In the genomic region with DNA sequence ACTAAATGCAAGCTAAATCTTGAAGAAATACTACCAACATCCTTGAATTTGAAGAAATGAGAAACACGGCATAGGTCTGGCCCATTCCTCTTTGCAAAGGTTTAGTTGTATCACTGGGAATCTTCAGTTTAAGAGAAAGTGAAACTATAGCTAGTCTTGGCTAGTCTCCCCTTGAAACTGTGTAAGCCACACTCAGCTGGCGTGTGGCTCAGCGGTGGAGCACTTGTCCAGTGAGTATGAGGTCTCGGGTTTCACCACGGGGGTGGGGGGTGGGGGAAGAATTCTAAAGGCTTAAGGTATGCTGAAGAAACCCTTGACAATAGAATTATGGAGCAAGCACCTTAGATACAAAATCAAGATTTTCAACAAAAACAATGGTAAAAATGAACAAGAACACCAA, we compare ENCODE assay signal across 19 mouse cellular contexts. TPM values are rescaled to one million over a fixed set of nuclear protein-coding genes. Genes with fewer than 3 reads are reported as not detected.
DNase-seq lines count a peak whose midpoint lies in the region; ATAC-seq and TF ChIP-seq lines count a peak whose summit lies in the region.
"Had no signal": no experiment of that assay in that cellular context is flagged by ENCODE, and none has a peak within 500 bp of the region (broad histone marks: within the 10 kb centered on the region; RNA-seq: fewer than 3 reads in every experiment).

No protein-coding gene starts in this region.

- no peak overlapping the region for H3K9ac ChIP-seq in hindbrain, embryonic 11.5 days (ENCODE audit: low read depth, low read length)
- no peak overlapping the region for H3K9ac ChIP-seq in liver, embryonic 12.5 days
- H3K9ac ChIP-seq in midbrain, embryonic 13.5 days (replicated peaks) = no peak overlapping the region
- H3K9ac ChIP-seq: forebrain, embryonic 15.5 days; heart, embryonic 13.5 days; hindbrain, embryonic 13.5 days had no signal

- H3K4me1 ChIP-seq in embryonic facial prominence, embryonic 10.5 days = peaks cover 20% of the 10 kb centered on the region
- H3K4me1 ChIP-seq in hindbrain, embryonic 11.5 days (replicated peaks; ENCODE audit: control insufficient read depth, insufficient read depth, low read length) = no peaks in the 10 kb centered on the region
- peaks cover 9% of the 10 kb centered on the region; the same call in 1 of the 2 replicates for H3K4me1 ChIP-seq in liver, embryonic 12.5 days
- H3K4me1 ChIP-seq in midbrain, embryonic 13.5 days (replicated peaks) = peaks cover 10% of the 10 kb centered on the region
- H3K4me1 ChIP-seq: heart, embryonic 13.5 days had no signal

- peak; percentile 31 for DNase-seq in embryo, embryonic 11 days
- DNase-seq in embryo, embryonic 9.5 days (ENCODE audit: extremely low spot score) = no peak
- DNase-seq in NIH3T3 (ENCODE audit: low read depth) = peak; percentile 32
- peak; percentile 17 for DNase-seq in embryonic facial prominence, embryonic 10.5 days (ENCODE audit: low spot score)
- no peak for DNase-seq in hindbrain, embryonic 11.5 days (ENCODE audit: low spot score)
- DNase-seq: adrenal gland, adult 8-10 months; adrenal gland, postnatal 36 days; cerebellum, adult 2 months; gastrocnemius, postnatal 10 days; heart, postnatal 36 days; kidney, adult 11 months had no signal

- H3K36me3 ChIP-seq in embryonic facial prominence, embryonic 10.5 days (replicated peaks) = no peaks in the 10 kb centered on the region
- no peaks in the 10 kb centered on the region for H3K36me3 ChIP-seq in myocyte (ENCODE audit: control insufficient read depth, insufficient read depth)
- H3K36me3 ChIP-seq in hindbrain, embryonic 11.5 days (ENCODE audit: control insufficient read depth, insufficient read depth, low read length) = no peaks in the 10 kb centered on the region
- no peaks in the 10 kb centered on the region for H3K36me3 ChIP-seq in liver, embryonic 12.5 days
- no peaks in the 10 kb centered on the region for H3K36me3 ChIP-seq in midbrain, embryonic 13.5 days
- H3K36me3 ChIP-seq: forebrain, embryonic 15.5 days; G1E; heart, embryonic 13.5 days; hindbrain, embryonic 13.5 days had no signal

- no peak for ATAC-seq in hindbrain, embryonic 11.5 days (ENCODE audit: low FRiP score)
- no peak for ATAC-seq in liver, embryonic 12.5 days
- ATAC-seq in midbrain, embryonic 13.5 days = no peak

- H3K79me2 ChIP-seq in myocyte (ENCODE audit: control insufficient read depth, insufficient read depth) = no peaks in the 10 kb centered on the region

- WGBS in embryonic facial prominence, embryonic 10.5 days = 34% methylated on average over 5 of the region's 5 CpGs
- WGBS in hindbrain, embryonic 11.5 days = 48% methylated on average over 5 of the region's 5 CpGs
- WGBS in liver, embryonic 12.5 days (ENCODE audit: insufficient replicate concordance) = 55% methylated on average over 5 of the region's 5 CpGs
- whole genome bisulfite sequencing in midbrain, embryonic 13.5 days = 57% methylated on average over 5 of the region's 5 CpGs

- H3K27ac ChIP-seq in embryonic facial prominence, embryonic 10.5 days (replicated peaks) = no peak overlapping the region
- no peak overlapping the region for H3K27ac ChIP-seq in hindbrain, embryonic 11.5 days (ENCODE audit: low read depth, low read length)
- no peak overlapping the region for H3K27ac ChIP-seq in liver, embryonic 12.5 days
- H3K27ac ChIP-seq in midbrain, embryonic 13.5 days = no peak overlapping the region
- H3K27ac ChIP-seq: heart, embryonic 13.5 days; hindbrain, postnatal 0 days had no signal

- no peak overlapping the region for H3ac ChIP-seq in myocyte (ENCODE audit: control insufficient read depth, insufficient read length)

- TF ChIP-seq POLR2A in myocyte (IDR thresholded peaks at IDR 0.05; ENCODE audit: insufficient read length, low read depth) = no peak

- no peaks in the 10 kb centered on the region; the same call in 1 of the 2 replicates for H3K9me3 ChIP-seq in embryonic facial prominence, embryonic 10.5 days
- H3K9me3 ChIP-seq in hindbrain, embryonic 11.5 days (ENCODE audit: control insufficient read depth, low read length) = no peaks in the 10 kb centered on the region
- H3K9me3 ChIP-seq in liver, embryonic 12.5 days (replicated peaks) = no peaks in the 10 kb centered on the region
- H3K9me3 ChIP-seq in midbrain, embryonic 13.5 days = no peaks in the 10 kb centered on the region
- H3K9me3 ChIP-seq: forebrain, embryonic 15.5 days; heart, embryonic 13.5 days; hindbrain, embryonic 13.5 days had no signal

- H3K4me2 ChIP-seq in myocyte (ENCODE audit: low read depth) = peak overlapping the region; percentile 62
- H3K4me2 ChIP-seq in hindbrain, embryonic 11.5 days (replicated peaks; ENCODE audit: low read depth, low read length) = no peak overlapping the region
- no peak overlapping the region for H3K4me2 ChIP-seq in liver, embryonic 12.5 days
- no peak overlapping the region for H3K4me2 ChIP-seq in midbrain, embryonic 13.5 days (replicated peaks)
- H3K4me2 ChIP-seq: forebrain, embryonic 15.5 days; heart, embryonic 13.5 days; hindbrain, embryonic 13.5 days had no signal

- no peak overlapping the region for H3K4me3 ChIP-seq in embryonic facial prominence, embryonic 10.5 days
- H3K4me3 ChIP-seq in myocyte = no peak overlapping the region
- no peak overlapping the region for H3K4me3 ChIP-seq in hindbrain, embryonic 11.5 days (ENCODE audit: low read depth, low read length)
- no peak overlapping the region for H3K4me3 ChIP-seq in liver, embryonic 12.5 days
- H3K4me3 ChIP-seq in midbrain, embryonic 13.5 days (replicated peaks) = no peak overlapping the region
- H3K4me3 ChIP-seq: forebrain, embryonic 15.5 days; heart, embryonic 13.5 days; hindbrain, embryonic 13.5 days had no signal

- 0 out of 2 replicates have a peak, but pooled peaks cover 8% of the 10 kb centered on the region for H3K27me3 ChIP-seq in embryonic facial prominence, embryonic 10.5 days (replicated peaks; ENCODE audit: low read depth, poor library complexity, severe bottlenecking)
- H3K27me3 ChIP-seq in myocyte (ENCODE audit: control insufficient read depth, insufficient read depth, insufficient read length) = no peaks in the 10 kb centered on the region
- H3K27me3 ChIP-seq in hindbrain, embryonic 11.5 days (ENCODE audit: control insufficient read depth, insufficient read depth, low read length) = peaks cover 5% of the 10 kb centered on the region
- peaks cover 30% of the 10 kb centered on the region for H3K27me3 ChIP-seq in liver, embryonic 12.5 days (replicated peaks)
- peaks cover 7% of the 10 kb centered on the region; the same call in 1 of the 2 replicates for H3K27me3 ChIP-seq in midbrain, embryonic 13.5 days
- H3K27me3 ChIP-seq: heart, embryonic 13.5 days had no signal

TF ChIP-seq in myocyte, 11 proteins besides CTCF, POLR2A, EP300 and RAD21:
- TF ChIP-seq REST (IDR thresholded peaks at IDR 0.05; ENCODE audit: insufficient read depth, insufficient read length) = no peak
- TF ChIP-seq SRF (IDR thresholded peaks at IDR 0.05; ENCODE audit: control insufficient read depth, insufficient read length, low read depth) = no peak
- TF ChIP-seq TCF3 (IDR thresholded peaks at IDR 0.05; ENCODE audit: insufficient read length, low read depth) = no peak
- peak in 1 of 3 experiments; percentile 53 for TF ChIP-seq MYOG (IDR thresholded peaks at IDR 0.05; ENCODE audit: control insufficient read depth in 1 of 3, insufficient read depth in 1 of 3, insufficient read length in 2 of 3, low read depth in 2 of 3)
- TF ChIP-seq TCF12 (IDR thresholded peaks at IDR 0.05; ENCODE audit: insufficient read depth, poor library complexity, severe bottlenecking) = no peak
- no peak for TF ChIP-seq CEBPB (IDR thresholded peaks at IDR 0.05; ENCODE audit: insufficient read depth, poor library complexity, severe bottlenecking)
- TF ChIP-seq MAX (IDR thresholded peaks at IDR 0.05; ENCODE audit: low read depth) = no peak
- no peak for TF ChIP-seq E2F4 (IDR thresholded peaks at IDR 0.05; ENCODE audit: insufficient read depth)
- TF ChIP-seq POLR2AphosphoS2 (IDR thresholded peaks at IDR 0.05; ENCODE audit: insufficient read length, low read depth) = no peak
- no peak for TF ChIP-seq USF1 (IDR thresholded peaks at IDR 0.05; ENCODE audit: low read depth)
- TF ChIP-seq MYOD1 (IDR thresholded peaks at IDR 0.05; ENCODE audit: control insufficient read depth in 1 of 3, insufficient read length in 2 of 3, low read depth in 2 of 3) = peak in 2 of 3 experiments; percentile 42 to 52

RNA-seq across cellular contexts. Expression of gene Kif26b, which starts 5.8 kb away (rescaled TPM):
- 9.0 and 10.2 TPM in 2 replicates for polyA plus RNA-seq in embryonic facial prominence, embryonic 10.5 days (2016; fragmentation: Nextera tagmentation; extraction: Ambion mirVana)
- polyA plus RNA-seq in myocyte (2012; fragmentation: generic; extraction: Trizol) = 5.9 TPM
- 5.7 and 6.5 TPM in 2 replicates for polyA plus RNA-seq in hindbrain, embryonic 11.5 days (2014; fragmentation: Nextera tagmentation; extraction: Ambion mirVana)
- polyA plus RNA-seq in liver, embryonic 12.5 days (2016; fragmentation: Nextera tagmentation; extraction: Ambion mirVana) = 0.67 and 0.98 TPM in 2 replicates
- 5.4 and 5.7 TPM in 2 replicates for polyA plus RNA-seq in midbrain, embryonic 13.5 days (2015; fragmentation: Nextera tagmentation; extraction: Ambion mirVana)

Comparison
In these comparisons a context has a peak if more than half of its experiments do, and no peak if none do; other contexts are left out.
1. DNase-seq: peak in embryo, embryonic 11 days (single experiment), NIH3T3 (single experiment) and embryonic facial prominence, embryonic 10.5 days (single experiment); none in embryo, embryonic 9.5 days (single experiment) and hindbrain, embryonic 11.5 days (single experiment).